Comparison of ENCODE assay signal across 10 mouse cellular contexts in genomic region chr5:127522744-127523476, GRCm38 (mm10).
DNase-seq lines count a peak whose midpoint lies in the region; ATAC-seq and TF ChIP-seq lines count a peak whose summit lies in the region.
"Had no signal": no experiment of that assay in that cellular context is flagged by ENCODE, and none has a peak within 500 bp of the region (broad histone marks: within the 10 kb centered on the region; RNA-seq: fewer than 3 reads in every experiment).

No protein-coding gene starts in this region.

- peaks cover 5% of the 10 kb centered on the region; the same call in 1 of the 2 replicates for H3K4me1 ChIP-seq in midbrain, embryonic 11.5 days (ENCODE audit: control insufficient read depth, insufficient read depth, low read length)
- peaks cover 7% of the 10 kb centered on the region for H3K4me1 ChIP-seq in midbrain, embryonic 16.5 days (ENCODE audit: control insufficient read depth, insufficient read depth, low read length)
- H3K4me1 ChIP-seq: heart, embryonic 13.5 days had no signal

- H3K9ac ChIP-seq in midbrain, embryonic 11.5 days (ENCODE audit: low read length) = no peak overlapping the region
- H3K9ac ChIP-seq in midbrain, embryonic 16.5 days (ENCODE audit: low read depth, low read length) = no peak overlapping the region
- H3K9ac ChIP-seq: heart, embryonic 13.5 days had no signal

- no peak overlapping the region for H3K4me3 ChIP-seq in gastrocnemius, adult 2 months
- no peak overlapping the region for H3K4me3 ChIP-seq in midbrain, embryonic 11.5 days (ENCODE audit: low read depth, low read length)
- no peak overlapping the region for H3K4me3 ChIP-seq in midbrain, embryonic 16.5 days (ENCODE audit: low read depth, low read length)
- H3K4me3 ChIP-seq: heart, embryonic 13.5 days had no signal

- H3K4me2 ChIP-seq in midbrain, embryonic 11.5 days = no peak overlapping the region
- H3K4me2 ChIP-seq in midbrain, embryonic 16.5 days (ENCODE audit: low read length) = no peak overlapping the region
- H3K4me2 ChIP-seq: heart, embryonic 13.5 days had no signal

- no peak for ATAC-seq in midbrain, embryonic 11.5 days (ENCODE audit: low FRiP score)
- ATAC-seq in midbrain, embryonic 16.5 days = no peak
- 0 out of 2 replicates have a peak, but pooled peaks have one; percentile 27 for ATAC-seq in monocyte, adult 5-6 weeks (replicated peaks; ENCODE audit: insufficient number of reproducible peaks, low FRiP score, low TSS enrichment, poor library complexity, severe bottlenecking)
- no peak for ATAC-seq in inflammation-experienced regulatory T-cells, adult 6 months

- no peaks in the 10 kb centered on the region for H3K36me3 ChIP-seq in midbrain, embryonic 11.5 days (ENCODE audit: control insufficient read depth, insufficient read depth, low read length)
- no peaks in the 10 kb centered on the region for H3K36me3 ChIP-seq in midbrain, embryonic 16.5 days (ENCODE audit: control insufficient read depth, insufficient read depth, low read length)
- H3K36me3 ChIP-seq: G1E; heart, embryonic 13.5 days had no signal

- peak; percentile 61 for TF ChIP-seq CTCF in gastrocnemius, adult 2 months (IDR thresholded peaks at IDR 0.05)

- H3K9me3 ChIP-seq in midbrain, embryonic 11.5 days (ENCODE audit: control insufficient read depth, low read length) = no peaks in the 10 kb centered on the region
- H3K9me3 ChIP-seq in midbrain, embryonic 16.5 days (replicated peaks; ENCODE audit: control insufficient read depth, low read length, poor library complexity, severe bottlenecking) = no peaks in the 10 kb centered on the region
- H3K9me3 ChIP-seq: heart, embryonic 13.5 days had no signal

- H3K27me3 ChIP-seq in midbrain, embryonic 11.5 days (ENCODE audit: control insufficient read depth, insufficient read depth, low read length) = no peaks in the 10 kb centered on the region
- no peaks in the 10 kb centered on the region for H3K27me3 ChIP-seq in midbrain, embryonic 16.5 days (ENCODE audit: control insufficient read depth, insufficient read depth, low read depth, low read length)
- H3K27me3 ChIP-seq: heart, embryonic 13.5 days had no signal

- no peak for DNase-seq in gastrocnemius, adult 2 months
- no peak for DNase-seq in gastrocnemius, adult 8-10 months (ENCODE audit: low spot score in 2 of 2)
- DNase-seq in midbrain, embryonic 11.5 days (ENCODE audit: low spot score, missing footprints) = peak; percentile 85
- peak; percentile 82 for DNase-seq in cerebellum, postnatal 10 days
- no peak for DNase-seq in urinary bladder, postnatal 25 days (ENCODE audit: low spot score)

- H3K27ac ChIP-seq in gastrocnemius, adult 2 months = no peak overlapping the region
- no peak overlapping the region for H3K27ac ChIP-seq in midbrain, embryonic 11.5 days (ENCODE audit: low read depth, low read length)
- H3K27ac ChIP-seq in midbrain, embryonic 16.5 days (ENCODE audit: low read length) = no peak overlapping the region
- H3K27ac ChIP-seq: heart, embryonic 13.5 days had no signal

- 70% methylated on average over 9 of the region's 9 CpGs for WGBS in midbrain, embryonic 11.5 days
- WGBS in midbrain, embryonic 16.5 days = 64% methylated on average over 9 of the region's 9 CpGs

- intact Hi-C loops in gastrocnemius, adult 2 months (cut with DNase I) = no loop called here

Comparison
In these comparisons a context has a peak if more than half of its experiments do, and no peak if none do; other contexts are left out.
1. DNase-seq: peak in midbrain, embryonic 11.5 days (single experiment) and cerebellum, postnatal 10 days (2 of 2); none in gastrocnemius, adult 2 months (single experiment), gastrocnemius, adult 8-10 months (0 of 2) and urinary bladder, postnatal 25 days (single experiment).